Mouse (Mus musculus): ENCODE data around the gene 4930502E18Rik.
A peak's percentile ranks its signal among the peaks of the same experiment; 100 is the strongest.
"Not testable (repeated sequence)": the region's sequence is repeated elsewhere in the genome, so short reads cannot be mapped to it uniquely, and the experiment has no call there.

The 4930502E18Rik gene

GRCm38 (mm10) chrX:53724596-53724995 is at the start of gene 4930502E18Rik:
Gene 4930502E18Rik (plus strand): TSS chrX:53724826.
- peak; percentile 21 for DNase-seq (ENCODE audit: low read depth, low spot score)

DNA sequence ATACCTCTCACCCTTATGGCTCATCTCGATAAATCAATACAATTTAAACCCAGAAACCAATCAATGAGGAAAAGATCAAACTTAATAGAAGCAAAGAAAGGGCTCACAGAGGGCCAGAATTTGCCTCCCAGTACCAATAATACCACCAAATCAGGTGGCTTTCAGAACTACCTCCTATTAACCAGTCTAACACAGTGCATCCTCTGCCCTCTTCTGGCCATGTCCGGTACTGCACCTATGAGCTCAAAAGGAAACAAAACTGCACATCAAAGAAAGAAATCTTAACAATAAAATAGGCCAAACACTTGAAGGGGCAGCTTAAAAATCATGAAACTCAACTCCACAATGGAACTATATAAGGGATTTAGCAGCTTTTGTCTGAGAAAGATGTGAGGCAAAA is 47.7 kb upstream of the 4930502E18Rik start:
- DNase-seq (ENCODE audit: low read depth, low spot score) = not testable (repeated sequence)

- not testable (repeated sequence) for DNase-seq (ENCODE audit: low read depth, low spot score)
Measured at GRCm38 (mm10) chrX:53682650-53683049, 42.0 kb upstream of the 4930502E18Rik start.

DNA sequence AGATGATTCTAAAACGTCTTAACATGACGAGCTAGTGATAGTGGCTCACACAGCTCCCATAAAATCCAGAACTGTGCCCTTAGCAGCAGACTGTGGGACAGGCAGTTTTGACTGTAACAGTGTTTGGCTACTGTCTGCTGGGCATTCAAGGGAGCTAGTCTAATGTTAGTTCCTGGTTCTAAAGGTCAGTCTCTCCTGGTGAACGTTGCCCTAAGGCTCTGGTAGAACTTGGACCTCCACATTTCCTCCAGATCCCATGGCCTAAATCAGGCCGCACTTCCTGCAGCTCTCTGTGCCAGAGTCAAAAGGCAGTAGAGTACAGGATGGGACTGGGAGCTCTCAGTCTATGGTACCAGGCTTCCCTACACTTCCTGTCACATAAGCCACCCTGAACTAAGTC is 40.0 kb upstream of the 4930502E18Rik start:
- not testable (repeated sequence) for DNase-seq (ENCODE audit: low read depth, low spot score)

GRCm38 (mm10) chrX:53692065-53692464 is 32.6 kb upstream of the 4930502E18Rik start:
- DNase-seq (ENCODE audit: low read depth, low spot score) = no peak

DNA sequence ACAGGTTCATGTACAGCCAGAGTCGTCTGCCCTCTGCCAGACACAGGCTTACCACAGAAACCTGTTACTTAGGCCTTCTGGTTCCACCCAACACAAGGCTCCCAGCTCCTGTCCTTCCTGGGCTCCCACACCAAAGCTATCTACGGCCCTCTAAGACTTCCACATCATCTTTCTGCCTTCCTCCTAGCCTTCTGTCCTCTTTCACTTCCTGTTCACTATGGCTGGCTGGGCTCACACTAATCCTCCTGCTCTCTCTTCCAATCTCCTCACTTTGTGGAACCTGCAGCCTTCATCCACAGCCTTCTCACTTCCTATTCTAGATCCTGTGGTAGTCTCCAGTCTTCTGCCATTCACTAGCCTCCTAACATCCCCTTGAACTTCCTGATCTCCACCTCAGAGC is 31.5 kb upstream of the 4930502E18Rik start:
- no peak for DNase-seq (ENCODE audit: low read depth, low spot score)

- DNase-seq (ENCODE audit: low read depth, low spot score) = no peak
Measured at GRCm38 (mm10) chrX:53694008-53694777, 30.4 kb upstream of the 4930502E18Rik start.

GRCm38 (mm10) chrX:53699225-53699624 is 25.4 kb upstream of the 4930502E18Rik start:
- DNase-seq (ENCODE audit: low read depth, low spot score) = no peak

GRCm38 (mm10) chrX:53702673-53703072 is 22.0 kb upstream of the 4930502E18Rik start:
- DNase-seq (ENCODE audit: low read depth, low spot score) = no peak

DNA sequence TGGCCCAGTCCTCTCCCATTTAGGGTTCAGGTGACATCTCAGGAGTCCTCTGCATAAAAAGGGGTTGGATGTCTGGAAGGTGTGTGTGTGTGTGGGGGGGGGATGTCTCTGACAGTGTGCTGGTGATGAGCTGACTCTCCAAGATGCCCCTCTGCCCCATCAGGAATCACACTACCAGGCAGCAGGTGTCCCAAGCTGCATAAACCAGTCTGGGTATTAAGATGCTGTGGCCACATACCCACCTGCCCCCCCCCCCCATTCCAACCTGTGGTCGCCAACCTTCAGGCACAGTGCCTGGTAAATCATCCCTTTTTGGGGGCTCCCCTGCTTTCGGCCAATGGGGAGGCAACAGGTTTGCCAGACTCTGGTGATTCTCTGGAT is 8.7 kb upstream of the 4930502E18Rik start:
- no peak for DNase-seq (ENCODE audit: low read depth, low spot score)

DNA sequence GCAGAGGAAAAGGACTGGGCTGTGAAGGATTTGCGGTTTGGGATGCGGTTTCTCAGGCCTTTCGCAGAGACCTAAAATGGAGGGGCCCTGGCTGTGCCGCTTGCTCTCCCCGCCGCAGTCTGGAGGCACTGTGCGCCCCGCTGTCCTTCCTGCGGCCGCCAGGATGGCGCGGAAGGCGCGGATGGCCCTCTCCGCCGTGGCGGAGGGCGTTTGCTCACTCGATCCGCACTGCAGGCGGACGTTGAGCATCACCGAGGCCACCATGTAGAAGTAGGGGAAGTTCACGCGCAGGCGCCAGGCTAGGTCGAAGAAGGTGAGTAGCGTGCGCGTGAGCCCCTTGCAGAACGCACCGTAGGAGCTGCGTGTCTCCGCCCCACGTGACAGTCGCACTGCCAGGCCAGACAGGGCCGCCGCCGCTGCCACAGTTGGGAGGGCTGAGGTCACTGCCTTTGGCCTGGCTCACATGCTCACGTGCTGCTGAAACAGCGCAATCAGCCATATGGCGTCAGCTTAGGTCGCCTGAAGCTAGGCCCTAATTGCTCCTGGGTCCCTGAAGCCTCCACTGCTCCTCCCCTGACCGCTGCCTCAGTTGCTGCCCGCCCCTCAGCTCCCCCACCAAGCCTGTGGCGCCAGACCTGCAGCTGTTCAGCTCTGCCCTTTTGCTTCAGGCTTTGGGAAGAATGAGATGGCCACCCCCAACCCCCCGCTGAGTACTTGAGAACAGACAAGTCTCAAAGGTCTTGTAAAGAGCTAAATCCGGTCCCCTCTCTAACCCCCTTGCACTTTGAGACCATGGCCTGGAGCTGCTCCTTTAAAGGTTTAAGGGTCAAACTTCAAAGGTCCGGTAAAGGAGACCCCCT is 8.1 kb upstream of the 4930502E18Rik start:
- peak; percentile 34 for DNase-seq (ENCODE audit: low read depth, low spot score)

DNA sequence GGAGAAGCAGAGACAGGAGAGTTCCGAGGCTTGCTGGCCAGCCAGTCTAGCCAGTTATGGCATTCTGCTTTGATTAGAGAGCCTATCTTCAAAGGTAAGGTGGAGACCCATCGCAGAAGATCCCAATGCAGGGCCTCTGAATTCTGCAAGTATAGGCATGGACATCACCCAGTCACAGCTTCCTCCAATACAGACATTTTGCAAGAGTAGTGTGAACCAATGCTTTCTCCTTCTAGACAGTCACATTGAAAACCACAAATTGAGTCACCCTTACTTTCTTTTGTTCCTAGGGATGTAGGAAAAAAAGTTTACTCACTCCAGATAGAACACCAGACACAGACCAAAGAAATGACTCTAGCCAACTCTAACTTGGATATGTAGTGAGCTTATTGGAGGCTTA is 4.3 kb downstream of the 4930502E18Rik start:
- no peak for DNase-seq (ENCODE audit: low read depth, low spot score)

GRCm38 (mm10) chrX:53752851-53753250 is 28.2 kb downstream of the 4930502E18Rik start:
- no peak for DNase-seq (ENCODE audit: low read depth, low spot score)

GRCm38 (mm10) chrX:53757736-53758135 is 33.1 kb downstream of the 4930502E18Rik start, which contains the start of gene 1700013H16Rik:
Gene 1700013H16Rik (minus strand): TSS chrX:53757831.
- peak; percentile 59 for DNase-seq (ENCODE audit: low read depth, low spot score)

GRCm38 (mm10) chrX:53776276-53776675 is 51.6 kb downstream of the 4930502E18Rik start, which contains the start of gene Zfp36l3:
Gene Zfp36l3 (minus strand): TSS chrX:53776394.
- peak; percentile 80 for DNase-seq (ENCODE audit: low read depth, low spot score)

All from R1 (cell line).